Mouse (Mus musculus) cortical plate, adult 2 months (tissue): ENCODE measurements around the gene Grm8. TPM values are rescaled to one million over a fixed set of nuclear protein-coding genes. Genes with fewer than 3 reads are reported as not detected.

ENCODE experiments used
- H3K27ac ChIP-seq: fragments of 200-500 bp; 2 replicates; pipeline ENCODE4 v1.5.1; 2012; ENCODE audit warnings: low read length, control low read depth, inconsistent platforms; ENCODE audit not compliant: insufficient read depth
- H3K4me1 ChIP-seq: fragments of 200-500 bp; 2 replicates; pipeline ENCODE4 v1.6.1; 2011; ENCODE audit warnings: low read length; ENCODE audit not compliant: control insufficient read depth, insufficient read depth
- H3K4me3 ChIP-seq: fragments of 200-500 bp; 2 replicates; pipeline ENCODE4 v1.5.1; 2011; ENCODE audit warnings: mild to moderate bottlenecking, low read length, control low read depth; ENCODE audit not compliant: insufficient read depth
- CTCF ChIP-seq: fragments of 200-500 bp; IDR thresholded peaks from 2 replicates; pipeline ENCODE4 v1.5.1; 2011; ENCODE audit warnings: mild to moderate bottlenecking, control low read depth, low read length; ENCODE audit not compliant: insufficient read depth; ENCODE audit errors: extremely low read depth
- POLR2A ChIP-seq: fragments of 200-500 bp; IDR thresholded peaks from 2 replicates; pipeline ENCODE4 v1.6.1; 2011; ENCODE audit warnings: mild to moderate bottlenecking, low read length, control low read depth; ENCODE audit not compliant: insufficient read depth; ENCODE audit errors: extremely low read depth
- polyA plus RNA-seq: library from polyadenylated mRNA; depleted of rRNA; stranded (reverse); fragments of >200 nt; gene quantifications from 2 replicates; pipeline ENCODE4 v1.2.3, GENCODE M21; 2012

Grm8 gene
- polyA plus RNA-seq, 1 experiment: 9.8 TPM

- H3K4me1 ChIP-seq: no peaks in the 10 kb centered on the region
- no peak overlapping the region for H3K4me3 ChIP-seq
- no peak overlapping the region for H3K27ac ChIP-seq
- TF ChIP-seq CTCF (no peak), POLR2A (no peak)
These were observed 6.1 kb downstream of the Grm8 start for GRCm38 (mm10) chr6:28128871-28129270.

- no peak for TF ChIP-seq CTCF
- no peak for TF ChIP-seq POLR2A
- Histone ChIP-seq H3K27ac (no peak overlapping the region), H3K4me1 (no peaks in the 10 kb centered on the region), H3K4me3 (no peak overlapping the region)
These were observed 19.5 kb downstream of the Grm8 start for GRCm38 (mm10) chr6:28115519-28115918.

GRCm38 (mm10) chr6:28114916-28115315 lies 20.1 kb downstream of the Grm8 start:
- no peak for TF ChIP-seq POLR2A
- no peak for TF ChIP-seq CTCF
- no peak overlapping the region for H3K4me3 ChIP-seq
- H3K4me1 ChIP-seq: no peaks in the 10 kb centered on the region
- H3K27ac ChIP-seq: no peak overlapping the region

- no peak overlapping the region for H3K4me3 ChIP-seq
- no peak overlapping the region for H3K27ac ChIP-seq
- no peak for TF ChIP-seq POLR2A
- no peak for TF ChIP-seq CTCF
- no peaks in the 10 kb centered on the region for H3K4me1 ChIP-seq
These were observed 23.4 kb downstream of the Grm8 start for GRCm38 (mm10) chr6:28111551-28111950.

GRCm38 (mm10) chr6:28102608-28103316 lies 32.2 kb downstream of the Grm8 start:
- Histone ChIP-seq H3K4me3 (no peak overlapping the region), H3K4me1 (no peaks in the 10 kb centered on the region), H3K27ac (no peak overlapping the region)
- no peak for TF ChIP-seq CTCF
- no peak for TF ChIP-seq POLR2A

- no peak overlapping the region for H3K4me3 ChIP-seq
- TF ChIP-seq POLR2A (no peak), CTCF (no peak)
- H3K4me1 ChIP-seq: no peaks in the 10 kb centered on the region
- no peak overlapping the region for H3K27ac ChIP-seq
These were observed 35.0 kb downstream of the Grm8 start for GRCm38 (mm10) chr6:28100001-28100400.

GRCm38 (mm10) chr6:28092511-28092910 lies 42.5 kb downstream of the Grm8 start:
- H3K4me3 ChIP-seq: no peak overlapping the region
- no peak overlapping the region for H3K27ac ChIP-seq
- TF ChIP-seq CTCF (no peak), POLR2A (no peak)

GRCm38 (mm10) chr6:28091836-28092235 lies 43.1 kb downstream of the Grm8 start:
- H3K27ac ChIP-seq: peak overlapping the region; percentile 35; the same call in 1 of the 2 replicates
- H3K4me1 ChIP-seq: peaks cover 3% of the 10 kb centered on the region
- no peak overlapping the region for H3K4me3 ChIP-seq
- TF ChIP-seq CTCF (no peak), POLR2A (no peak)

More at GRCm38 (mm10) chr6:28092511-28092910, 42.5 kb downstream of the Grm8 start:
- peaks cover 3% of the 10 kb centered on the region for H3K4me1 ChIP-seq

- Histone ChIP-seq H3K27ac (peak overlapping the region; percentile 21; the same call in 1 of the 2 replicates), H3K4me3 (no peak overlapping the region), H3K4me1 (peaks cover 3% of the 10 kb centered on the region)
- no peak for TF ChIP-seq CTCF
- no peak for TF ChIP-seq POLR2A
These were observed 44.0 kb downstream of the Grm8 start for GRCm38 (mm10) chr6:28090981-28091380.

- no peaks in the 10 kb centered on the region for H3K4me1 ChIP-seq
- no peak for TF ChIP-seq CTCF
- TF ChIP-seq POLR2A: no peak
- no peak overlapping the region for H3K4me3 ChIP-seq
- no peak overlapping the region for H3K27ac ChIP-seq
These were observed 59.4 kb downstream of the Grm8 start for GRCm38 (mm10) chr6:28075534-28075933.

GRCm38 (mm10) chr6:28074470-28074869 lies 60.5 kb downstream of the Grm8 start:
- Histone ChIP-seq H3K27ac (no peak overlapping the region), H3K4me3 (no peak overlapping the region), H3K4me1 (no peaks in the 10 kb centered on the region)
- no peak for TF ChIP-seq CTCF
- no peak for TF ChIP-seq POLR2A

GRCm38 (mm10) chr6:28051966-28052365 lies 83.0 kb downstream of the Grm8 start:
- no peak overlapping the region for H3K4me3 ChIP-seq
- no peaks in the 10 kb centered on the region for H3K4me1 ChIP-seq
- no peak for TF ChIP-seq POLR2A
- TF ChIP-seq CTCF: no peak
- H3K27ac ChIP-seq: no peak overlapping the region
